Mouse (Mus musculus) frontal cortex, postnatal 25 days (tissue): ENCODE measurements at regions not wholly inside any gene's neighbourhood (a gene's known extent, or its start where the extent isn't known, plus 50 kb on each side); places are given as distances from the start of the nearest gene placed in this dataset.
"Not testable (repeated sequence)": the region's sequence is repeated elsewhere in the genome, so short reads cannot be mapped to it uniquely, and the experiment has no call there.

Experiments used
- DNase-seq, 2 experiments: peaks; one replicate each; pipeline ENCODE4 v3.0.0; 2022; ENCODE audit warnings: low spot score in 2 of 2

DNA sequence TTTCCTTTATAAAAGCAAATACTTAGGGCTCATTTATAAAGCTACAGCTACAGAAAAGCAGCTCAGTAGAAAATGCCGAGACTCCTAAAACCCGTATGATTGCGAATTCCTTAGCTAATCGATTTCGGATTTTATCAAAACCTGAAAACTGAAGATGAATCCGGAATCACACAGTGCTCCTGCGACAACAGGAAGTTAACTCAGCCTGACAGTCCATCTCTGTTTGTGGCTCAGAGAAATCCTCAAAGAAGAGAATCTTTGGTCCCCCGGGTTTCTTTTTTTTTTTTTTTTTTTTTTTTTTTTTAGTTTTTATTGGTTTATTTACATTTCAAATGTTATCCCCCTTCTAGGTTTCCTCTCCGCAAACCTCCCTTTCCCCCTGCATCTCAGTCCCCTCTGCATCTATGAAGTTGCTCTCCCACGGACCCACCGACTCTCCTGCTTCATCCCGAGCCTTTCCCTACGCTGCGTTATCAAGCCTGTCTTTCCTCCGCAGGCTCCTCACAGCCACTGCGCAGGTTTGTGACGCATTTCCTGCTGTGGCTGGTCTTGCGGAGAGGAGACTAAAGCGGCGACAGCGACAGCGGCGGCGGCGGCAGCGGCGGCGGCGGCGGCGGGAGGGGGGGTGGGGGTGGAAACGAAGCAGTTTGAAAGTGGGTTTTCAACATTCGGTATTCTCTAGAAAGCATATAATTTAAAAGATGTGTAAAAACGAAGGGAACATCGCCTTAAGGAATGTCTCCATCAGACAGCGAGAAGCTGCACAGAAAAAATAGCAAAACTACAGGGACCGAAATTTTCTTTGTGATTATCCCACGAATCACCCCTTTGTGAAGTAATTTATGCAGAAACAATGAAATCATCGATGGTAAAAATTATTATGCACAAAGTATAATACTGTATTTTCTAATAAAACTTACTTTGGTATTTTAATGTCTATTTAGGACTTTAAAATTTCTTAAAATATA, 352.3 kb upstream of the Snrpn start:
- peak in 1 of 2 experiments; percentile 6 for DNase-seq

- not testable (repeated sequence) for DNase-seq
Measured at GRCm38 (mm10) chr7:60487839-60488454, 347.9 kb upstream of the Snrpn start.

GRCm38 (mm10) chr7:60450074-60450603, 310.1 kb upstream of the Snrpn start:
- peak in 1 of 2 experiments; percentile 1 for DNase-seq

DNA sequence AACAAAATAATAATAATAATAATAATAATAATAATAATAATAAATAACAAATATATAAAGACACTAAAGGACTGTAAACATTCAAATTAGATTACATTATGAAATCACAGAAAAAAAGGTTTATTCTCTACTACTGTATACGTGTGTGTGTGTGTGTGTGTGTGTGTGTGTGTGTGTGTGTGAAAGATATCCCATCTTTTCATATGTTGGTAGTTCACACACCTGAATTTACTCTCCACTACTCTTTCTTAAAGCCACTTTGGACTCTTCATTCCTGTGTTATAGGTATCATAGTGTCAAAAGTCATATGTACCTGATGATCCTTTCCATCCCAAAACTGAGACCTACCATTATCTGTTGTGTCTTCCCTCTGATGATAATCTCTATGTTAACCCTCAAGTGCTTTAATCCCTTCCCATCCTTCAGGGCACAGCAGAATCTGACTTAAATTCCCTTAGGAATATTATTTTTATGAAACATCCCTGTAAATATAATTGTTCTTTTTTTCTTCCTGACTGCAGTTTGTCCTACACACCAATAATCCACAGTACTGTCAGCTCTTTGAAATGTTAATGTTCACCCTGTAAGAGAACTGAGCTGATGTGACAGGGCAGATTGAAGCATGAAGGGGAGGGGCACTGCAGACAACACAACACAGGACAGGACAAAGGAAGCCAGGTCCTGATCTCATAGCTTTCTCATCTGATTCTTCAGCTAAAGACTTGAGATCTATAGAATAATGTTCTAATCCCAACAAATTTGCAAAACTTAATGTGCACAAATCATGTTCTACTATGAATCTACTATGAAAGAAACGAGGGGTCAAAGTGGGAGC, 309.4 kb upstream of the Snrpn start:
- DNase-seq: not testable (repeated sequence)

DNA sequence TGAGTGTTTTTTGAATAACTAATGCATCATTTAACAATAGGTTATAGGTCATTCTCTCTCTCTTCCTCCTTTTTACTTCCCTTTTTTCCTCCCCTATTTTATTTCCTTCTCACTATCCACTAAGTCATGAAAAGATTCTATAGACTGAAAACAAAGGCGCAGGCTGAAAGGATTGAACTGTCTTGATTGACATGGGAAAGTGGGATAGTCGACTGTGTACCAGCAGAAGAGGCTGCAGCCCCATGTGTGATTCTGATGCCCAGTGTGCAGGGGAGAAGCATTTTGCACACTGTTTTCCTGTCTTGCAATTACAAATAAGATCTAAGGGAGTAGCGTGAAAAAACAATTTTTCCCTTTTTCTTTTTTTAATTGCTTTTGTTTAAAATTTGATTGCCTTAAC, 298.8 kb upstream of the Snrpn start:
- no peak for DNase-seq

DNA sequence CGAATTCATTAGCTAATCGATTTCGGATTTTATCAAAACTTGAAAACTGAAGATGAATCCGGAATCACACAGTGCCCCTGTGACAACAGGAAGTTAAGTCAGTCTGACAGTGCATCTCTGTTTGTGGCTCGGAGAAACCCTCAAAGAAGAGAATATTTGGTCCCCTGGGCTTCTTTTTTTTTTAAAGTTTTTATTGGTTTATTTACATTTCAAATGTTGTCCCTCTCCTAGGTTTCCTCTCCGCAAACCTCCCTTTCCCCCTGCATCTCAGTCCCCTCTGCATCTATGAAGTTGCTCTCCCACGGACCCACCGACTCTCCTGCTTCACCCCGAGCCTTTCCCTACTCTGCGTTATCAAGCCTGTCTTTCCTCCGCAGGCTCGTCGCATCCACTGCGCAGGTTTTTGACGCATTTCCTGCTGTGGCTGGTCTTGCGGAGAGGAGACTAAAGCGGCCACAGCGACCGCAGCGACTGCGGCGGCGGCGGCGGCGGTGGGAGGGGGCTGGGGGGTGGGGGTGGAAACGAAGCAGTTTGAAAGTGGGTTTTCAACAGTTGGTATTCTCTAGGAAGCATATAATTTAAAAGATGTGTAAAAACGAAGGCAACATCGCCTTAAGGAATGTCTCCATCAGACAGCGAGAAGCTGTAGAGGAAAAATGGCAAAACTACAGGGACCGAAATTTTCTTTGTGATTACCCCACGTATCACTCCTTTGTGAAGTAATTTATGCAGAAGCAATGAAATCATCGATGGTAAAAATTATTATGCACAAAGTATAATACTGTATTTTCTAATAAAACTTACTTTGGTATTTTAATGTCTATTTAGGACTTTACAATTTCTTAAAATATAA, 251.2 kb upstream of the Snrpn start:
- peak; percentile 6 to 20 for DNase-seq

GRCm38 (mm10) chr7:60386957-60387356, 246.9 kb upstream of the Snrpn start:
- DNase-seq: not testable (repeated sequence)

GRCm38 (mm10) chr7:60374001-60374400, 234.0 kb upstream of the Snrpn start:
- DNase-seq: not testable (repeated sequence)

DNA sequence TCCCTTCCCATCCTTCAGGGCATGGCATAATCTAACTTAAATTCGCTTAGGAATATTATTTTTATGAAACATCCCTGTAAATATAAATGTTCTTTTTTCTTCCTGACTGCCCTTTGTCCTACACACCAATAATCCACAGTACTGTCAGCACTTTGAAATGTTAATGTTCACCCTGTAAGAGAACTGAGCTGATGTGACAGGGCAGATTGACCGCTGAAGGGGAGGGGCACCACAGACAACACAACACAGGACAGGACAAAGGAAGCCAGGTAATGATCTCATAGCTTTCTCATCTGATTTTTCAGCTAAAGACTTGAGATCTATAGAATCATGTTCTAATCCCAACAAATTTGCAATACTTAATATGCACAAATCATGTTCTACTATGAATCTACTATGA, 212.2 kb upstream of the Snrpn start:
- not testable (repeated sequence) for DNase-seq
